Mouse (Mus musculus) cerebellum, adult 18-20 months (tissue): ENCODE measurements around the gene Adck2.
A peak's percentile ranks its signal among the peaks of the same experiment; 100 is the strongest.

ENCODE experiments used
- DNase-seq, 2 experiments: peaks; one replicate each; pipeline ENCODE4 v3.0.0; 2021

Adck2 gene

GRCm38 (mm10) chr6:39559276-39559939, 14.3 kb upstream of the Adck2 start:
- no peak for DNase-seq

- DNase-seq, result peak; percentile 86 to 88
Measured at GRCm38 (mm10) chr6:39562166-39563015, 11.3 kb upstream of the Adck2 start.

- DNase-seq, result peak; percentile 33 to 39
Measured at GRCm38 (mm10) chr6:39567528-39567927, 6.1 kb upstream of the Adck2 start.

DNA sequence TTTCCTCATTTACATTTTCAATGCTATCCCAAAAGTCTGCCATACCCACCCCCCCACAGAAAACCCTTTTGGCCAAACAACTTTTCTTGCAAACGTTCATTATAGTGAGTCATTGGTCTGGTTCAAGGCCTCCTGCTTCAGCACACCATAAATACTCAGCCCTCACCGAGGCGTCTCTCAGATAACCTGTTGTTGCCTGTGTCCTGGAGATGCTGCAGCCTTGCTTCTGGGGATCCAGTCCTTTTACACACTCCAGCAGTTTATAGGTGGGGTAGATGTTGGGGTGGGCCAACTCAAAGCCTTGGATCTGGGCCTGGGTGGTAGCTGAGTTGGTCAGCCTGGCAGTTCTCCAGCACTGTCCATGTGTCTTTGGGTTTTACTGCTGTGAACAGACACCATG, 3.2 kb upstream of the Adck2 start:
- no peak for DNase-seq

GRCm38 (mm10) chr6:39574555-39574869, 839 bp downstream of the Adck2 start:
- peak; percentile 30 to 43 for DNase-seq

- DNase-seq, result no peak
Measured at GRCm38 (mm10) chr6:39574951-39575350, 1.3 kb downstream of the Adck2 start.

DNA sequence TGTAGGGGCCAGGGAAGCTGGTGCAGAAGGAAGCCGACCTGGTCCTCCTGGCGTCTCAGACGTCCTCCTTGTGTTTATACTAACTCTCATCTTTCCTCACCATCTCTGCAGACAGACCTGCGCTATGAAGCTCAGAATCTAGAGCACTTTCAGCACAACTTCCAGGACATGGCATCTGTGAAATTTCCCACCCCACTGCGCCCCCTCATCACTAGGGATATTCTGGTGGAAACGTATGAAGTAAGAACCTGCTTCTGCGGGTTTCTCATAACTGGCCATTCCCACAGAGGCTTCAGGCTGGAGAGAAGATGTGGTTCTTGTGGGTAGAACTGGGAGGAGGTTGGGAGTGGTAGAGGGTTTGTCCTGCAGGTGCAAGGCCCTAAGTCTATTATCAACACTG, 5.9 kb downstream of the Adck2 start:
- DNase-seq, result no peak

DNA sequence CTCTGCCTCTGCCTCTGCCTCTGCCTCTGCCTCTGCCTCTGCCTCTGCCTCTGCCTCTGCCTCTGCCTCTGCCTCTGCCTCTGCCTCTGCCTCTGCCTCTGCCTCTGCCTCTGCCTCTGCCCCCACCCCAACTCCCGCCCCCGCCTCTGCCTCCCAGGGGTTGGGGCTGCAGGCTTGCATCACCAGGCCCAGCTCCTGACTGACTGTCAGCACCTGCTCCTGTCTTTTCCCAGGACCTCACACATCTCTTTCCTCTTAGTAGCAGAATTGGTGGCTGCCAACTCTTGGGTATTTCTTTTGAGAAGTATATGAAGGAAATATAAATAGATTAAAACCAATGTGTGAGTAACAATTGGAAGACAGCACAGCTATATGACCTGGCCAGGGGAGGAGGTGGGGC, 6.9 kb downstream of the Adck2 start:
- DNase-seq, result no peak

DNA sequence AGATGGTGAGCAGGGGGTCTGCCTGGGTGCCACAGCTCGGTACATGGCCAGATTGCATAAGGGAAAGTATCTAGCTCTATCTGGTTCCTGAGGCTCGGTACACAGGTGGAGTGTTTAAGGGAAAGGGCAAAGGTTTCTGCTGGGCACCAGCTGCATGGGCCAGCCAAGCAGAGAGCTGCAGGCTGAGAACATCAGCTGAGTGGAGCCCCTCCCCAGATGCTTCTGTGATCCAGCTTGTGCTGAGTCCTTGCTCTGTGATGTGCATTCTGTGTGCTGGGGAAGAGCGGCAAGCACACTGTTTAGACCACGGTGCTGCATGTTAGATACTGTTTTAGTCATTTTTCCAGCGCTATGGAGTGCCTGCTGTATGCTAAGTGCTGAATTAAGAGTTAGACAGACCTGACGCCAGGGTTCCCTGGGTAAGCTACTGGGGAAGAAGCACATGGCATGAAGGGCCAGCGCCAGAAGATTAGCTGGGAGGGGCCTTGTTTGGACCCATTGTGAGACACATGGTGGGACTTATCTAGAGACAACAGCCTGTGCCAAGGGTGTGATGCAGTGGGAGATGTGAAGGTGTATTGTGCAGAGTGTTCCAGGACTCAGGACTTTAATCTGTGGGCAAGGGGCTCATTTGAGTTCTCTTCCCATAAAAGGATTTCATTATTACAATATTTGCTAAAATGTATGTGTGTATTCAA, 7.6 kb downstream of the Adck2 start:
- no peak for DNase-seq

DNA sequence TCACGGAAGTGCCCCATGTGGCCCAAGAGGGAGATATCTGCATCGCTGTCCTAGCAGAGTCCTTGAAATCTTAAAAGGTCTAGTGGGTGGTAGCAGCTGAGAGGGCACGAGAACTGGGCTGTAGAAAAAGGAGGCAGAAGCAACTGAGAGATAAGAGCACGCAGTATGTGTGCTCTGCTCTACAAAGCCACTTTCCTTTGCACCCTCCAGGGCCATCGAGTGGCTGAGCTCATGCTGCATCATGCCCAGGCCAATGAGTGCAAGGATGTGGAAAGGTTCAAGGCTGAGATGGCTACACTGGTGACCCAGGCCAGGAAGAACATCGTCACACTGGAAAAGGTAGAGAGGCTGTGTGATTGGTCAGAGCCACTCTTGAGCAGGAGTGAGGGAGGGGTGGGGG, 11.8 kb downstream of the Adck2 start, which contains the start of gene Gm42420:
Gm42420 (plus strand) TSS at position 237 of the 400 bp plus-strand sequence.
- DNase-seq, result no peak

GRCm38 (mm10) chr6:39591481-39591880, 17.8 kb downstream of the Adck2 start:
- no peak for DNase-seq

- DNase-seq, result peak; percentile 96 to 97
Measured at GRCm38 (mm10) chr6:39592401-39593214, 18.9 kb downstream of the Adck2 start, which contains the start of gene Ndufb2. Gene Ndufb2 (plus strand): TSS chr6:39592574.

- DNase-seq, result no peak
Measured at GRCm38 (mm10) chr6:39600851-39601250, 27.2 kb downstream of the Adck2 start.

GRCm38 (mm10) chr6:39601828-39602227, 28.2 kb downstream of the Adck2 start:
- DNase-seq, result no peak

DNA sequence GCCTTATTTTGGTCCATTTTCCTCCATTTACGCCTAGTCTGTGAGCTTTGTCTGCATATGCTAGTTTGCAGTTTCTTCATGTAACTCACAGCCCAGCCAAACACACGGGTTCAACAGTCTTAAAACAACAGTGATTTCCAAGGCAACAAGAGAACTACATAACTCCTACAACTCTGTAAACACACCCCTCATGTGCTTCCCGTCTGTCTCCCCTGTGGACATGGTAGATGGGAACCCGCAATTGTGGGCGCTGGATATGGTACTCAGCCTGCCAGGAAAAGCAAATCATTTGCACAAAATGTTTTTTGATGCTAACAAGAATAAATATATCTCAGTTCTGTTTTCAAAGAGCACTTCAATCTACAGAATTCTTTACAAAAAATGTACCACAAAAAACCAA, 30.9 kb downstream of the Adck2 start:
- DNase-seq, result no peak

GRCm38 (mm10) chr6:39606056-39606455, 32.4 kb downstream of the Adck2 start:
- no peak for DNase-seq

DNA sequence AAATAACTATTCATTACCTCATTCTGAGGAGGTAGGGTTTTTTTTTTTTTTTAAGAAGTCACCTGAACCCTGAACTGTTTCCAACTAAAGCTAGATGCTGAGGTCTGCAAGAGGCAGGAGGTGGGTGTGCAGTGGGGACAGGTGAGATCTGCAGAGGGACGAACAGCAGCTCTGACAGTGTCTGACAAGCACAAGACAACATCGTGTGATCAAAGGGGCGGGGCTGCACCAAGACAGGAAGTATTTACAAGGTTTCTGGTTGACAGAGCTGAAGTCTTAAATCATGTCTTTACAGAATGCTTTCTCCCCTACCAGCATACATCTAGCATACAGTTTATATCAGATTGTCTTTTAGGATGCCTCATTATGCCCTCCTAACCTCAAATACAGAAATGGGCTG, 33.2 kb downstream of the Adck2 start:
- no peak for DNase-seq

DNA sequence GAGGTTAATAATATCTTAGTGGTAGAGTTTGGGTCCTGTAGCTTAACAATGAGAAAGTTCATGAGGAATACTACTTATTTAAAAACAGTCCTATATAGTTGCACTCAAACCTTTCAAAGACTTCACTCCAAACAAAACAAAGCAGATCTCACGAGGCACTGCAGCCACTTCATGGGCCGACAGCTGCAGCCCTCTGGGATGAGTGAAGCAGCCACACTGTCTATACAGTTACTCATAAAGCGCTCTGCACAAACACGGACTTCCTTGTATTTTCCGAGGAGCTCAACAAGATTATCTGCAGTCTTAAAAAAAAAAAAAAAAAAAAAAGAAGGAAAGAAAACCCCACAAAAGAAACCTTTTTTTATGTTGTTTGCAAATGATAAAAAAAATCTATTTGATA, 33.7 kb downstream of the Adck2 start:
- DNase-seq, result no peak

- DNase-seq, result no peak
Measured at GRCm38 (mm10) chr6:39610207-39610606, 36.5 kb downstream of the Adck2 start.

DNA sequence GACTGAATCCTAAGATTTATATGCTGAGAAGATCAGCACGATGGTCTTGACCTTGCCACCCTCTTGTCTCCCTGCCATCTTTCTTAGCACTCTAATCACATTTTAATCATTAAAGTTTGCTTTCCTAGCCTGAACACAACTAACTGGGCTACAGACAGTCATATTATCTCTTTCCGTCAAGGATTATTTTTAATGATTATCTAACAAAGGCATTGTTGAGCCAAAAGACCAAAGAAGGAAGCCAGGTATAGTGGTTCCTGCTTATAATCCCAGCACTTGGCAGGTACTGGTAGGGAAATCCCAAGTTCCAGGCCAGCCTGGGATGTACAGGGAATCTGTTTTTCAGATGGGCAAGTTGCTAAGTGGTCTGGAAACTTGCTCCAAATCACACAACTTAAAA, 37.6 kb downstream of the Adck2 start:
- DNase-seq, result no peak
